In the genomic region with DNA sequence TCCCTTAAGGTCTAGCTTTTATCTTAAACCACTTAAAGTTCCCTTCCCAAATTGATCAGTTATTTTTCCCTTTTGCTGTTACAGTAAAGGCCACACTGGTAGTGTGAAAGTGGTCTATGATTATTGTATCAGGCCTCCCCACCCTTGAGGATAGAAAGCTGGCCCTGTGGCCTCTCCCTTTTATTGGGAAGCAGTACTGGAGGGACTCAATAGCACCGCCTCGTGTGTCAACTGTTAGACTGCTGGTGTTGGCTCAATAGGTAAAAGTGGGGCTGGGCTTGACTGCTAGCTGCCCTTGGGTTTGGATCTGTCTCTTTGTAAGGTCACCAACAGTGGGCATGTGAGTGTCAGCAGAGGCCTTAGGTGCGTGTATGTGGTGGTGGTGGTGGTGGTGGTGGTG, we compare ENCODE assay signal across 16 mouse cellular contexts.
DNase-seq lines count a peak whose midpoint lies in the region; ATAC-seq and TF ChIP-seq lines count a peak whose summit lies in the region.
"Had no signal": no experiment of that assay in that cellular context is flagged by ENCODE, and none has a peak within 500 bp of the region (broad histone marks: within the 10 kb centered on the region; RNA-seq: fewer than 3 reads in every experiment).

No protein-coding gene starts in this region.

- TF ChIP-seq EP300 in heart, adult 2 months (IDR thresholded peaks at IDR 0.05; ENCODE audit: insufficient read depth, low read depth, low read length): no peak

- peaks cover 8% of the 10 kb centered on the region for H3K4me1 ChIP-seq in heart, adult 2 months (ENCODE audit: control insufficient read depth, insufficient read depth, low read length)

- H3K27me3 ChIP-seq in heart, adult 2 months (ENCODE audit: control insufficient read depth, insufficient read depth, low read length): no peaks in the 10 kb centered on the region

- H3K36me3 ChIP-seq in heart, adult 2 months (ENCODE audit: control insufficient read depth, insufficient read depth, low read length): peaks cover 12% of the 10 kb centered on the region

- TF ChIP-seq CTCF in heart, adult 2 months (IDR thresholded peaks at IDR 0.05): peak; percentile 56

- DNase-seq in cerebellum, adult 9-10 months: peak; percentile 33
- DNase-seq in cerebellum, adult 11-12 months: no peak
- no peak for DNase-seq in heart, adult 2 months
- DNase-seq in heart, postnatal 14 days: no peak
- peak; percentile 60 for DNase-seq in lung, postnatal 36 days
- no peak for DNase-seq in lung, postnatal 4 days
- DNase-seq: adrenal gland, adult 8-10 months; liver; liver, postnatal 0 days; midbrain, embryonic 14.5 days; right cerebral cortex, postnatal 4 days; thymus, postnatal 36 days had no signal

- TF ChIP-seq POLR2A in heart, adult 2 months (IDR thresholded peaks at IDR 0.05; ENCODE audit: insufficient read depth, low read depth, low read length): no peak

- H3K27ac ChIP-seq in heart, adult 2 months: no peak overlapping the region

- 95% methylated on average over 3 of the region's 3 CpGs for WGBS in heart, adult 2 months

- no peak overlapping the region for H3K4me3 ChIP-seq in heart, adult 2 months
- H3K4me3 ChIP-seq: erythroblast, embryonic 14.5 days; myocyte had no signal

- H3K9ac ChIP-seq in heart, adult 2 months (ENCODE audit: low read depth, low read length): no peak overlapping the region
- H3K9ac ChIP-seq: liver, postnatal 0 days had no signal

- intact Hi-C loops in heart, adult 2 months (cut with DNase I): loop anchor here (2.0 kb wide), 1 partner anchor 16 kb away; no protein-coding TSS in a partner anchor
- intact Hi-C loops in heart, postnatal 14 days (cut with DNase I): loop anchor here (2.0 kb wide), 1 partner anchor 176 kb away; the partner anchor contains the start of gene Grk5

- ATAC-seq in megakaryocyte, adult 5-6 weeks (ENCODE audit: poor library complexity, severe bottlenecking): no peak
- ATAC-seq: forebrain, embryonic 14.5 days; liver, postnatal 0 days had no signal

- H3K79me2 ChIP-seq in heart, adult 2 months (replicated peaks; ENCODE audit: control insufficient read depth, insufficient read depth, low read length): 0 out of 2 replicates have a peak, but pooled peaks cover 1% of the 10 kb centered on the region

Comparison
In these comparisons a context has a peak if more than half of its experiments do, and no peak if none do; other contexts are left out.
1. DNase-seq: peak in cerebellum, adult 9-10 months (single experiment) and lung, postnatal 36 days (single experiment); none in cerebellum, adult 11-12 months (single experiment), heart, adult 2 months (0 of 2), heart, postnatal 14 days (0 of 2) and lung, postnatal 4 days (0 of 2).